Mouse (Mus musculus): Measurements from ENCODE around the gene Enpep. TPM values are rescaled to one million over a fixed set of nuclear protein-coding genes. Genes with fewer than 3 reads are reported as not detected.

Gene Enpep
- polyA plus RNA-seq, 1 experiment = 2.8 TPM

DNA sequence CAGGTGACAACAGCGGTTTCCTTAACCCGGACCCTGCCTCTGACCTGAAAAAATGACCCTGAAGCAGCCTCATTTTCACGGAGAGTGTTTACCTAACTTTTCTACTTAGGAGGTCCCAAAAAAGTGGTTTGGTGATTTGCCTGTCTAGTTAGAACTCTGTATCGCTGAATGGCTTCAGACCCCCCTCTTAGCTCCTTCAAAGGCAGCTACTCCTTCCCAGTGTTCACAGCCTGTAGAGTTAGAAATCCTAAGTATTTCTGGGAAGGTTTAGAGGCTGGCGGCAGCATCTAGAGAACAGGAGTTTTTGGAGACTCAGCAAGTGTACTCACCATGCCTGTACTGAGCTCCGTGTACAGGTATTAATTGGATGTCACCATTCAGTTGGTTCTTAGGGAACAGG lies 105.8 kb downstream of the Enpep start:
- H3K4me1 ChIP-seq (ENCODE audit: control insufficient read depth, insufficient read depth, low read length) = no peaks in the 10 kb centered on the region
- no peak for TF ChIP-seq POLR2A (IDR thresholded peaks at IDR 0.05; ENCODE audit: extremely low read depth, insufficient read depth, low read length)
- no peak for TF ChIP-seq CTCF (IDR thresholded peaks at IDR 0.05; ENCODE audit: extremely low read depth, insufficient read depth, low read length)
- H3K27ac ChIP-seq (ENCODE audit: insufficient read depth, low read length) = no peak overlapping the region
- no peak overlapping the region for H3K4me3 ChIP-seq (ENCODE audit: insufficient read depth, low read length)

GRCm38 (mm10) chr3:129225577-129226289 lies 106.8 kb downstream of the Enpep start:
- TF ChIP-seq CTCF (IDR thresholded peaks at IDR 0.05; ENCODE audit: extremely low read depth, insufficient read depth, low read length) = no peak
- no peak for TF ChIP-seq POLR2A (IDR thresholded peaks at IDR 0.05; ENCODE audit: extremely low read depth, insufficient read depth, low read length)
- Histone ChIP-seq H3K4me1 (ENCODE audit: control insufficient read depth, insufficient read depth, low read length) (no peaks in the 10 kb centered on the region), H3K27ac (ENCODE audit: insufficient read depth, low read length) (no peak overlapping the region), H3K4me3 (ENCODE audit: insufficient read depth, low read length) (no peak overlapping the region)

- H3K27ac ChIP-seq (ENCODE audit: insufficient read depth, low read length) = no peak overlapping the region
- H3K4me1 ChIP-seq (ENCODE audit: control insufficient read depth, insufficient read depth, low read length) = no peaks in the 10 kb centered on the region
- no peak overlapping the region for H3K4me3 ChIP-seq (ENCODE audit: insufficient read depth, low read length)
- TF ChIP-seq CTCF (IDR thresholded peaks at IDR 0.05; ENCODE audit: extremely low read depth, insufficient read depth, low read length) = no peak
- no peak for TF ChIP-seq POLR2A (IDR thresholded peaks at IDR 0.05; ENCODE audit: extremely low read depth, insufficient read depth, low read length)
Measured at GRCm38 (mm10) chr3:129224806-129225576, 107.5 kb downstream of the Enpep start.

DNA sequence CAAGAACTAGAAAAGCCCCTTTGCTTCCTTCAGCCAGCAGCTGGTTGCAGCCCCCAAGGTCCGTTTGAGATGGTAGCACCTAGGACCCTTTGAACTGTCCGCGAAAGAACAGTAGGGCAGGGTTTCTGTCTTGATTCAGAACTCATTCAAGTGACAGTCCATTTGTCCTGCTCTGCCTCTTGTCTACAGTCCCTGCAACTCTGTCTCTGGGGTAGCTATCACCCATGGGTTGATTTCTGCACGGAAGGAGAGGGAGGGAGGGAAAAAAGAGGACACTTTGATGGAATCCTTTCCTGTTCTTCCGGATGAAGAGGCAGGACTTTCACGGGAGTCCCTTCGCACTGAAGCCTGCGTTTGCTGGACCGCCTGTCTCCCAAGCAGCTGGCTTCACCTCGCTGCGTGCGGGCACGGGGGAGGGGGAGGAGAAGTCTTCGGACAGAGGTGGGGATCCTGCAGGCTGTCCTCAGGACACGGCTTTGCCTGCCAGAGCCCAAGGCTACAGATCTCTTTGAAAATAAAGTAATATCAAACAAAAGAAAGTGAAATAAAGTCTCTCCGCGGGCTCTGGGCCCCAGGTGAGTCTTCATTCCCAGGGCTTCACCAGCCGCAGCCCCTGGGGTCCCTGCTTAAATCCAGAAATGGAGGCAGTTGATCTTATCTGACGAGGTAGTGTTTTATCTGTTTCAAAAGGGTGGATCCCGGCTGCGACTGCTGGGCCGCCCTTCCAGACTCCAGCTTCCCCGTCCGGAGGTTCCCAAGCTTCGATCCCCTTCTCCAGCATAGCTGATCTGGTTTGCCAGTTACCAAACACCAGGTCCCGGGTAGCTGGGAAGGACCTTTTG lies 108.3 kb downstream of the Enpep start:
- H3K4me3 ChIP-seq (ENCODE audit: insufficient read depth, low read length) = no peak overlapping the region
- no peaks in the 10 kb centered on the region for H3K4me1 ChIP-seq (ENCODE audit: control insufficient read depth, insufficient read depth, low read length)
- TF ChIP-seq POLR2A (IDR thresholded peaks at IDR 0.05; ENCODE audit: extremely low read depth, insufficient read depth, low read length) (no peak), CTCF (IDR thresholded peaks at IDR 0.05; ENCODE audit: extremely low read depth, insufficient read depth, low read length) (no peak)
- H3K27ac ChIP-seq (ENCODE audit: insufficient read depth, low read length) = no peak overlapping the region

DNA sequence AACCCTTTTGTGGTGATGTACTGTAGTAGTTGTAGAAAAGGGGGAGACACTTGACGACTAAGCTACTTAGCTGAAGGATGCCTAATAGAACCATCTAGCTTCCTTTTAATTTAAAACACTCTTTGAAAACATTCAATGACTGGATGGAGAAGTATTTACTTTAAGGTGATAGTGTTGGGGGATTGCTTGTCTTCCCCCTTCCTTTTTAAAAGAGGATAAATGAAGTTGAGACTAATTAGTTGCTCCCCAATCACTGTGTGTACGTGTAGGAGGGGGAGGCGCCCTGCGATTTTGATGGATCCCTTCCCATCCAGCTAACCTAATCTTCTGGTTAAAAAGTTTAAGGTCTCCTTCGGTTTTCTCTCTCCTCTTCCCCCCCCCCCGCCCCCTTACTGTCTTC lies 109.1 kb downstream of the Enpep start:
- H3K4me1 ChIP-seq (ENCODE audit: control insufficient read depth, insufficient read depth, low read length) = no peaks in the 10 kb centered on the region
- H3K4me3 ChIP-seq (ENCODE audit: insufficient read depth, low read length) = no peak overlapping the region
- H3K27ac ChIP-seq (ENCODE audit: insufficient read depth, low read length) = no peak overlapping the region
- TF ChIP-seq POLR2A (IDR thresholded peaks at IDR 0.05; ENCODE audit: extremely low read depth, insufficient read depth, low read length) = no peak
- no peak for TF ChIP-seq CTCF (IDR thresholded peaks at IDR 0.05; ENCODE audit: extremely low read depth, insufficient read depth, low read length)

- TF ChIP-seq CTCF (IDR thresholded peaks at IDR 0.05; ENCODE audit: extremely low read depth, insufficient read depth, low read length) (no peak), POLR2A (IDR thresholded peaks at IDR 0.05; ENCODE audit: extremely low read depth, insufficient read depth, low read length) (no peak)
- H3K4me1 ChIP-seq (ENCODE audit: control insufficient read depth, insufficient read depth, low read length) = no peaks in the 10 kb centered on the region
- H3K4me3 ChIP-seq (ENCODE audit: insufficient read depth, low read length) = no peak overlapping the region
- H3K27ac ChIP-seq (ENCODE audit: insufficient read depth, low read length) = no peak overlapping the region
Measured at GRCm38 (mm10) chr3:129222448-129223290, 109.9 kb downstream of the Enpep start.

DNA sequence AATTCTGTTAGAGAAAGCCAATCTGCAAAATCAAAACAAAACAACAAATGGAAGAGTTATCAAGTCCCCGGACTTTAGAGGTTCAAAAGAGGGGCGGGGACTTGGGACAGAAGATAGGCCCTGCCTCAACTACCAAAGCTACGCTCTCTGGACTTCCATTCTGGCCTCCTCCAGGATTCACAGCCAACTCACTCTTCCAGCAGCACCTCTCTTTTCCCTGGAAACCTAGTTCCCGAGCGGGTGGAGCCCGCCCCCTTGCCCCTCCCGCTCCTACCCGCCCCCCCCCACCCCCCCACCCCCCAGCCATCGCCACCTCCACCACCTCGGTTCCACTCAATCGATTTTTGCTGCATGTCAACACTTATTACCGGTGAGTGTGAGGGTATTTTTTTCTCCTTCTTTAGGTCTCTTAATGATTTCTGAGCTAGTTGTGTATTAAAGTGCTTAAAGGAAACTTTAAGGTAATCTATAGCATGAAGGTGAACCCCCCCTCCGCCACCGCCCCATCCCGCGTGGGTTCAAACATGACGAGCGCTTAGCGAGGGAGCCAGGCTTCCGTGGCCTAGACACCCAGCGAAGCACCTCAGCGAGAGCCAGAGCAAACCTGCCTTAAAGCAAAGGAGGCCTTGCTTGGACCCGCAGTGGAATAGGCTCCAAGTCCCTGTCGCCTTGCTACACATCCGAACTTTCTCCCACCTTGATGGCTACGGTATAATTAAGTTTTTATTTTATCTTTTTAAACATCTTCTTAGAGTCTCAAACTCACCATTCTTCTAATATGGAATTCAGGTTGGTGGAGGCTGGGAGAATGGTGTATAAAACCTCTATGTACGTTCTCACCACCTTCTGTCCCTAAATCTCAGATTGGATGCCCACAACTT lies 110.9 kb downstream of the Enpep start:
- TF ChIP-seq POLR2A (IDR thresholded peaks at IDR 0.05; ENCODE audit: extremely low read depth, insufficient read depth, low read length) (no peak), CTCF (IDR thresholded peaks at IDR 0.05; ENCODE audit: extremely low read depth, insufficient read depth, low read length) (no peak)
- Histone ChIP-seq H3K4me3 (ENCODE audit: insufficient read depth, low read length) (no peak overlapping the region), H3K27ac (ENCODE audit: insufficient read depth, low read length) (no peak overlapping the region), H3K4me1 (ENCODE audit: control insufficient read depth, insufficient read depth, low read length) (no peaks in the 10 kb centered on the region)

DNA sequence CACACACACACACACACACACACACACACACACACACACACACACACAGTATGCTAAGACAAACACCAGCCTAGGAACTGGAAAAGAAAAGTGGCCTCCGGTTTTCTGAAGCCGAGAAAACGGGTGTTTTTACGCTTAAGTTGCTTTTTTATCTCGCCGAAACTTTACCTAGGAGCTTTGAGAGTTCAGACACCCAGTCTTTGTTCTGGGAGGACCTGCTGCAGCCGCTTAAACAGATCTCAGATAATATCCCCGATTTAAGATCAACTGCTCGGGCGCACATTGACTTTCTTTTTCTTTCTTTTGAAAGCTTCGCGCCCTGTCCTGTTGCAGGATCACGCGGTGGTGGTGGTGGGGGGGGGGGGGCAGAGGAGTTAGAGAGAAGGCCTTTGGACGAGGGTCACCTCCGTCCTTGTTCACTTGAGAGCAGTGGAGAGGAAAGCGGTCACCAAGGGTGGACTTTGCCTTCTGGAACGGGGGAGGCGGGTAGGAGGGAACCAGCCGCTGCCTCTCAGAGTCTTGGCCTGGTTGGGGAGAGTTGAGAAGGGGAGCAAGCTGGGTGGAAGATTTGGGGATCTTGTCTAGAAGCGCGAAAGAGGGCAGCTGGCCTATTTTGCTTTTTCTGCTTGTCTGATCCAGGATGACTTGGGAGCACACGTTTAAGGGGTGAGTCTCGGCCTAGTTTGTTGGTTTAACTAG lies 111.7 kb downstream of the Enpep start:
- Histone ChIP-seq H3K4me1 (ENCODE audit: control insufficient read depth, insufficient read depth, low read length) (no peaks in the 10 kb centered on the region), H3K27ac (ENCODE audit: insufficient read depth, low read length) (no peak overlapping the region), H3K4me3 (ENCODE audit: insufficient read depth, low read length) (no peak overlapping the region)
- TF ChIP-seq POLR2A (IDR thresholded peaks at IDR 0.05; ENCODE audit: extremely low read depth, insufficient read depth, low read length) = no peak
- TF ChIP-seq CTCF (IDR thresholded peaks at IDR 0.05; ENCODE audit: extremely low read depth, insufficient read depth, low read length) = no peak

Measured in cortical plate, adult 2 months (tissue).